Mouse (Mus musculus): Measurements from ENCODE around the gene Pkib.

Gene Pkib

GRCm38 (mm10) chr10:57740733-57741132 lies 109.0 kb downstream of the Pkib start:
- DNase-seq (ENCODE audit: low spot score) = no peak

DNA sequence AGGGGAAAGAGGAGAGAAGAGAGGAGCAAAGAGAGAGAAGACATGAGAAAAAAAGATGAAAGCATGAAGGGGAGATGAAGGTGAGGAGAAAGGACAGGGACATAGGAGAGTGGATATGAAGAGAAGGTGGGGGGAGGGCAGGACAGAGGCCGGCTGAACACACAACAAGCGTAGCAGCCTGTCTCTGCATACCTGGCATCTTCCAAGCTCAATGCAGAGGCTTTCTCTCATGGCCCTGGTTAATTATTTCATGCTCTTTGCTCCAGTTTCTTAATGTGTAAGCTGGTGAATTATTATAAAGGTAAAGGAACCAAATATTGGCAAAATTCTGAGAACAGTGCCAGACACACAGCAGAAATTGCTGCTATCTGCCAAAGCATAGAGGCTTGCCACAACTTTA lies 109.6 kb downstream of the Pkib start:
- no peak for DNase-seq (ENCODE audit: low spot score)

- DNase-seq (ENCODE audit: low spot score) = no peak
Measured at GRCm38 (mm10) chr10:57743045-57743444, 111.3 kb downstream of the Pkib start.

DNA sequence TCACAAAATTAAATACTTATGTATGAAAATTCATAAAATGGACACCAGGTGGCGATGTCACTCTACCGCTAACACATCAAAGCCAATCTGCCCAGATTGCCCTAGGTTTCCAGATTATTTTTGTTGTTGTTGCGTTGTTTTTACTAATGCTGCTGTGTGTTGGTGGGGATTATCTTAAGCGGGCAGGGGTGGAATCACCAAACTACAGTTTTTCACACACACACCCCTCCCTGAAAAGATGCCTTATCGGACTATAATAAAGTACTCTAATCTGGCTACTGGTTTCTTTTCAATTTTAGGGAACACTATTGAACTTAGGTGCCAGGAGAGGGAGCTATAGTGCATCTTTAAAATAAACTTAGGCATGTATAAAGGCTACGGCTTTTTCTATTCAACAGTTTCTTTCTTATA lies 111.8 kb downstream of the Pkib start:
- DNase-seq (ENCODE audit: low spot score) = peak; percentile 70

DNA sequence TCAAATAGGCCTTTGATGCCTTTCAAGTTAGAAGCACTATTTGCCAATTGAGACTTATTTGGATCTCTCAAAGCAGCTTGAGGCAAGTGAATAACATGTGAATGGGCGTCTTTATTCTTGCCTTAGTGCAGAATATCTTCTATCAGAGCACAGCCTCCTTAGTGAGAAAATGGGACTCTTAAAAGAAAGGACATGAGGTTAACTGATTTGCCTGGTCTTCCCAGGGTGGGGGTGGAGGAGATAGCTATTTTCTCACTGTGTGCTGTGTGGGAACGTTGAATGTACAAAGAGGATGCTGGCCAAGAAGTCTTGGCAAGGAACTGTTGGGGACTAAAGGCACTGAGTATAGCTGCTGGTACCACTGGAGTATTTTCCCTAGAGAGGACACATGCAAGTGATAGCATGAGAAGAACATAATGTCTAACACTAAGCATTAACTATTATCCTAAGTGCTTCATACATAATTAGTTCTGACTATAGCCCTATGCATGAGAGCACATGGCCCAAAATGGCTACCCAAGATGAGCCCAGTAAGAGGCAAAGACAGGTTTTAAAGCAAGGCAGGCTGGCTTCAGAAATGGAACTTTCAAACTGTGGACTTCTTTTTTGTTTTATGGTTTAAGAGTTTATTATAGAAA lies 112.5 kb downstream of the Pkib start:
- DNase-seq (ENCODE audit: low spot score) = no peak

DNA sequence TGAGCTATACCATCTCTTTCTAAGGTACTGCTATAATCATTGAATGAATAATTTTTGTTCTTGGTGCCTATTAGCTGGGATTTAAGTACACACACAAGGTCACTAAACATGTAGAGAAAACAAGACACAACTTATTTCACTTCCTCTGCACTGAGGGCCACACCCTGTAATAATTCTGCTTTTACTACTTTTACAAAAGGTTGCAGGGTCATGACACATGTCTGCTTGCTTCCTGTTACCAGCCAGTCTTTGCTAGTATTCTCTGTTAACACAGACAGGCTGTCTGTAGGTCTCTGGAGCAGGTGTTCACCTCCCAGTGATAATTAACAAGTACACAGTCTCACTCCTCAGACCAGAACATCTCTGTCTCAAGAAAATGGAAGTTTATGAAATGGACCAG lies 113.7 kb downstream of the Pkib start:
- DNase-seq (ENCODE audit: low spot score) = no peak

DNA sequence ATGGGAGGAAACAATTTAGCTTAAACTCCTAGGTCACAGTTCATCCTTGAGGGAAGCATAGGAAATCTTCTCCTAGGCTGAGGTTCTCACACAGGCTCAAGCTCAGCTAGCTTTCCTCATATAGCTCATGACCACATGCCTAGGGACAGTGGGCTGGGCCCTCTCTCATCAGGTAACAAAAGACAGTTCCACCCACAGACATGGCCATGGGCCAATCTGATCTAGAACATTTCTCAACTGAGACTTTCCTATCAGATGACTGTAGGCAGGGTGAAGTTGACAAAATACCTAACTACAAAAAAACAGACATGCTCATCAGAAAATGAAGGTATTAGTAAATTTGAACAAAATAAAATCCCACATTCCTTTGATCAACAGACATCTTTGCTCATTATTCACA lies 115.3 kb downstream of the Pkib start:
- DNase-seq (ENCODE audit: low spot score) = no peak

DNA sequence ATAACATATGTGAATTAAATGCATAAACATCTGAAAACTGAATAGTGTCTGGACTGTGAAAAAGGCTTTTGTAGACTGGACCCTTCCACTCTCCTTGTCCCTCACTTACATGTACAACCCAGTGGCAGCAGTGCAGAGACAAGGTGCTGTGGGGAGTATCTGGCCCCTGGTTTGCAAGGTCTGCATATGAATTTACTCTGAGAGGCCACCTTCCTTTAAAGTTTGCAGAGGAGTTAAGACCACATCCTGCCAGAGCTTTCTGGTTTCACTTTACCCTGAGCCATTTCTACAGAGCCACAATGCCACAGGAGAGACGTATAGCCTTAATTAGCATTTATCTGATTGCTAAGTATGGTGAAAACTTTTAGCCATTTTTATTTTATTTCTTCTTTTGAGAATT lies 121.6 kb downstream of the Pkib start:
- no peak for DNase-seq (ENCODE audit: low spot score)

DNA sequence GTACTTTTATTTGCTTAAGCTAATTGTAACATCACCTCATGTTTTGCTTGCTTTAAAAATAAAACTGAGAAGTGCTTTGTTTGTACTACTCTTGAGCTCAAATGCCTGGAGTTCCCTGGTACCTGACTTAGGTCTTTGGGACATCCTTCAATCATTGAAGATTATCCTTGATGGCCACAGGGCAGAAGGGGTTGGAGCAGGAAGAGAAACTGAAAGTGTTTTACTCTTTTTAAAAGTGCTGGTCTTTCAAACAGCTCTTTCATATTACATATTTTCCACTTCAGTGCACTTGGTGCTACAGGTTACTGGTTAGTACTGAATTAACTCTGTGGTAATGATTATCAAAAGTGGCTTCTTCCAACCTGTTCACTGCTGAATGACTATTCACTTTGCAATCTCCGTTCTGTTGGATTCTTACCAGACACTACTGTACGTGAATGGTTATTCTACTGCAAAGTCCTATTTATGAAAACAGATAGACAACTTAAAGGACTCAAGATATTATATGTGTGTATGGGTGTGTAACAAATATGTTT lies 123.5 kb downstream of the Pkib start:
- no peak for DNase-seq (ENCODE audit: low spot score)

GRCm38 (mm10) chr10:57758999-57759398 lies 127.2 kb downstream of the Pkib start:
- no peak for DNase-seq (ENCODE audit: low spot score)

DNA sequence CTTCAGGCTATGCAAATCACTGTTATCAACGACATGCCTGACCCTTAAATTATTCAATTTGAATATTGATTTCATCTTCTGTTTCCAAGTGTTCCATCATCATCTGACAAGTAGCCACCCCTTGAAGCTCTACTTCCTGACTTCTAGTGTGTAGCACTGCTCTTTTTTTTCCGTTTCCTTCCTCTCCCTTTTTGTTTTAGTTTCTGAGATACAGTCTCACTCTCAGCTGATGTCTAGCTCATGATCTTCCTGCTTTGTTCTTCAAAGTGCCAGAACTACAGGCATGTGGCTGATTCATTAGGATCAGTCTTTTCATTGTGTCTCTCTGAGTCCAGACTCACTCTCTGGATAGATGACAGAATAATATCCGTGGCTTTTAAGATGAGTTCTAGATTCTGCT lies 128.9 kb downstream of the Pkib start:
- no peak for DNase-seq (ENCODE audit: low spot score)

GRCm38 (mm10) chr10:57763044-57763443 lies 131.3 kb downstream of the Pkib start:
- DNase-seq (ENCODE audit: low spot score) = no peak

DNA sequence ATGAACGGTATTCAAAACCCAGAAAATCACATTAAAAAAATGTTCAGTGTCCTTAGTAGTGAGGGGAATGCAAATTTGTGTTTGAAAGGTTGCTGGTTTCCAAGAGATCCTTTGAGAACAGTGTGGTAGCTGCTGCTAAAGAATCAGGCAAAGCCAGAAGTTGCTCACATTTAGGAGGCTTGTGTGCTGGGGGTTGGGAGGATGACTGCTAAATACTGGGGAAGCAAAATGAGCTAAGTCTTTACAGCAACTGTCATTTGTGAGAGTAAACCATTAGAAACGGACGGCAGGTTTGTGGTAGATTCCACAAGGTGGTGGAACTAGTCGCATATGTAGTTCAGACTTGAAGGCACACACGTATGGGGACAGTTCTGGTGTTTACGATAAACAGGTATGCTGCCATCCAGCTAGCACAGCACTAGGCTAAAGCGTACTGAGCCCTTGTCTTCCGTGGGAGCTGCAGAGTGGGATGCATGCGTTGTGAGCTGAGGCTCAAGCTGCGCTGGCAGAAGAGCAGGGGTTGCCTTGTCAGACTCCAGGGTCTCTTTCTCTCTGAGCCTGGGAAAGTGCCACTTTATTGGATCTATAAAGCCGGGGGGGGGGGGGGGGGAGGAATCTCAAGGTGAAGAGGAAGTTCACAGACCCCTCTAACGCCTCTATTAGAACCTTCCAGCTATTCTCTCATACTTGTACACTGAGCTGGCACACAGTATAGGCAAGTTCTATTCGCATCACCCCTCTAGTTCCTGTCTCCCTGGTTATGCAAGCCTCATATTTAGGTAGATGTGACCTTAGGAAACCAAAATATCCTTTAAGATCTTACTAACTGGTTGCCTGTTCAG lies 151.7 kb downstream of the Pkib start:
- no peak for DNase-seq (ENCODE audit: low spot score)

GRCm38 (mm10) chr10:57784131-57784875 lies 152.5 kb downstream of the Pkib start:
- DNase-seq (ENCODE audit: low spot score) = no peak

DNA sequence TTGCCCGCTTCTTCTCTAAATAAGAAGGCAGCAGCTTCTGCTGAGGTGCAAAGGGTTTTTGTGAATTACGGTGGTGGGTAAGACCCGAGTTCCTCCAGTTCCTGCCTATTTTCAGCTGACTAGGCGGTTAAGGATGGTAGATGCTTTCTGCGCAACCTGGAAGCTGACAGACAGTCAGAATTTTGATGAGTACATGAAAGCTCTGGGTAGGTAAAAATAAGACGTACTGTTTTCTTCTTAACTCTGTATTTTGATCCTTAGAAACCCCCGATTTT lies 153.0 kb downstream of the Pkib start, which contains the start of gene Fabp7:
Fabp7 (plus strand) TSS at position 6 of the 275 bp plus-strand sequence.
- DNase-seq (ENCODE audit: low spot score) = no peak

DNA sequence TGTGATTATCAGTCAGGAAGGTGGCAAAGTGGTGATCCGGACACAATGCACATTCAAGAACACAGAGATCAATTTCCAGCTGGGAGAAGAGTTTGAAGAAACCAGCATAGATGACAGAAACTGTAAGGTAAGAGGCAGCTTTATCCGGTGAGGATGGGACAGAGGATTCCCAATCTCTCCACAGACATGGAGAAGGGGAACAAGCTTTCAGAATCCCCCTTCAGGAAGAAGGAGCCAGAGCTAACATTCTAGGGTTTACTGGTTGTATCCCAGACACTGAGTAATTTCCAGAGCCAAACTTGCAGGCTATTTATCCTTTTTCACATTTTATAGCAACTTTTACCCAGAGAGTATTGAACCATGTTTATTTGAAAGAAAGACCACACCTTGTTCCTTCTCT lies 153.8 kb downstream of the Pkib start:
- no peak for DNase-seq (ENCODE audit: low spot score)

All from c-Kit-positive CD71-positive TER-119-positive erythroid progenitor cells, embryonic 14.5 days (primary cell).